8 mouse cellular contexts compared by ENCODE assay signal in genomic region chr1:66817453-66817839, GRCm38 (mm10). TPM values are rescaled to one million over a fixed set of nuclear protein-coding genes. Genes with fewer than 3 reads are reported as not detected.
DNase-seq lines count a peak whose midpoint lies in the region; ATAC-seq and TF ChIP-seq lines count a peak whose summit lies in the region.

Gene Kansl1l, minus strand, starts transcription at chr1:66817562.

- H3K27ac ChIP-seq in heart, embryonic 11.5 days (ENCODE audit: low read depth, low read length) = peak within 1 kb of the TSS; percentile 97
- H3K27ac ChIP-seq in kidney, embryonic 16.5 days (ENCODE audit: low read length) = peak within 1 kb of the TSS; percentile 97

- no peaks in the 10 kb centered on the region for H3K36me3 ChIP-seq in heart, embryonic 11.5 days (ENCODE audit: control insufficient read depth, insufficient read depth, low read length)
- no peaks in the 10 kb centered on the region for H3K36me3 ChIP-seq in kidney, embryonic 16.5 days (ENCODE audit: insufficient read depth, low read length)

- peak within 1 kb of the TSS; percentile 93 for H3K9ac ChIP-seq in heart, embryonic 11.5 days (ENCODE audit: low read depth, low read length)
- H3K9ac ChIP-seq in kidney, embryonic 16.5 days (replicated peaks; ENCODE audit: low read length) = peak within 1 kb of the TSS; percentile 87

- no peaks in the 10 kb centered on the region for H3K9me3 ChIP-seq in heart, embryonic 11.5 days (replicated peaks; ENCODE audit: control insufficient read depth, low read length)
- H3K9me3 ChIP-seq in kidney, embryonic 16.5 days (ENCODE audit: low read length) = no peaks in the 10 kb centered on the region

- no peaks in the 10 kb centered on the region for H3K27me3 ChIP-seq in heart, embryonic 11.5 days (ENCODE audit: control insufficient read depth, insufficient read depth, low read length)
- H3K27me3 ChIP-seq in kidney, embryonic 16.5 days (ENCODE audit: insufficient read depth, low read length) = no peaks in the 10 kb centered on the region

- WGBS in heart, embryonic 11.5 days (ENCODE audit: insufficient replicate concordance) = 0% methylated on average over 27 of the region's 56 CpGs
- WGBS in kidney, embryonic 16.5 days = under 1% methylated on average over 24 of the region's 56 CpGs

- DNase-seq in CD4-positive helper T cell, adult 2 months (ENCODE audit: low read depth, low spot score) = peak; percentile 95
- peak; percentile 96 for DNase-seq in brain, embryonic 14.5 days (ENCODE audit: low read depth)
- DNase-seq in liver = peak; percentile 97
- DNase-seq in monocyte, adult 2 months (ENCODE audit: low read depth in 1 of 2, low spot score in 2 of 2) = peak; percentile 64 to 88
- DNase-seq in spleen, postnatal 14 days (ENCODE audit: low spot score in 2 of 2) = peak; percentile 91 to 94

- peak within 1 kb of the TSS; percentile 62 for H3K4me3 ChIP-seq in heart, embryonic 11.5 days (ENCODE audit: low read depth, low read length)
- H3K4me3 ChIP-seq in kidney, embryonic 16.5 days (ENCODE audit: low read length) = peak within 1 kb of the TSS; percentile 80

- peaks cover 8% of the 10 kb centered on the region; the same call in 1 of the 2 replicates for H3K4me1 ChIP-seq in heart, embryonic 11.5 days (ENCODE audit: control insufficient read depth, insufficient read depth, low read length)
- peaks cover 17% of the 10 kb centered on the region for H3K4me1 ChIP-seq in kidney, embryonic 16.5 days (ENCODE audit: insufficient read depth, low read length)

- peak within 1 kb of the TSS; percentile 86 for H3K4me2 ChIP-seq in heart, embryonic 11.5 days
- H3K4me2 ChIP-seq in kidney, embryonic 16.5 days (replicated peaks; ENCODE audit: low read depth, low read length) = peak within 1 kb of the TSS; percentile 88

- ATAC-seq in erythroblast, adult 5-6 weeks (replicated peaks; ENCODE audit: low FRiP score, poor library complexity, severe bottlenecking) = peak; percentile 84
- peak; percentile 90 for ATAC-seq in heart, embryonic 11.5 days (replicated peaks; ENCODE audit: insufficient number of reproducible peaks, low FRiP score, low TSS enrichment)
- peak; percentile 90 for ATAC-seq in kidney, embryonic 16.5 days (ENCODE audit: low FRiP score, low TSS enrichment)

- TF ChIP-seq CTCF in brain, embryonic 14.5 days (IDR thresholded peaks at IDR 0.05; ENCODE audit: borderline replicate concordance, extremely low read depth, insufficient read depth, insufficient read length) = no peak

- TF ChIP-seq POLR2A in brain, embryonic 14.5 days (IDR thresholded peaks at IDR 0.05; ENCODE audit: borderline replicate concordance, extremely low read depth, insufficient read depth, insufficient read length, poor library complexity, severe bottlenecking) = peak; percentile 97

RNA-seq across cellular contexts. Expression of gene Kansl1l, which starts in this region (rescaled TPM):
- 14.0 TPM in 2 replicates for polyA plus RNA-seq in brain, embryonic 14.5 days (2012; rRNA removed)
- total RNA-seq in erythroblast, adult 5-6 weeks (2015; ENCODE audit: low replicate concordance) = 13.0 and 14.6 TPM in 2 replicates
- 3.6 and 6.0 TPM in 2 replicates for total RNA-seq in erythroblast, adult 5-6 weeks (2017; ENCODE audit: low replicate concordance)
- polyA plus RNA-seq in heart, embryonic 11.5 days (2014; fragmentation: Nextera tagmentation; extraction: Ambion mirVana) = 7.3 and 9.3 TPM in 2 replicates
- polyA plus RNA-seq in kidney, embryonic 16.5 days (2015; fragmentation: Nextera tagmentation; extraction: Ambion mirVana) = 15.6 and 19.6 TPM in 2 replicates

Comparison
In these comparisons a context has a peak if more than half of its experiments do, and no peak if none do; other contexts are left out.
1. Peak in every context shown above with its lines: DNase-seq, ATAC-seq, H3K4me3 ChIP-seq and H3K27ac ChIP-seq.